In genomic region chr8:71709134-71709799, GRCm38 (mm10) we compare ENCODE assay signal across 8 mouse cellular contexts. TPM values are rescaled to one million over a fixed set of nuclear protein-coding genes. Genes with fewer than 3 reads are reported as not detected.
DNase-seq lines count a peak whose midpoint lies in the region; ATAC-seq and TF ChIP-seq lines count a peak whose summit lies in the region.

No protein-coding gene starts in this region.

- 40% methylated on average over 25 of the region's 25 CpGs for WGBS in neural tube, embryonic 11.5 days
- 44% methylated on average over 25 of the region's 25 CpGs for WGBS in forebrain, postnatal 0 days
- WGBS in limb, embryonic 15.5 days, result 35% methylated on average over 25 of the region's 25 CpGs
- WGBS in stomach, embryonic 14.5 days, result 41% methylated on average over 25 of the region's 25 CpGs

- no peak overlapping the region for H3K9ac ChIP-seq in neural tube, embryonic 11.5 days (ENCODE audit: low read length)
- no peak overlapping the region for H3K9ac ChIP-seq in forebrain, postnatal 0 days
- H3K9ac ChIP-seq in limb, embryonic 15.5 days, result no peak overlapping the region
- no peak overlapping the region for H3K9ac ChIP-seq in stomach, embryonic 14.5 days (replicated peaks; ENCODE audit: low read depth, low read length)

- H3K27me3 ChIP-seq in neural tube, embryonic 11.5 days (ENCODE audit: control insufficient read depth, insufficient read depth, low read length), result peaks cover 20% of the 10 kb centered on the region
- H3K27me3 ChIP-seq in forebrain, postnatal 0 days (ENCODE audit: insufficient read depth, low read length), result no peaks in the 10 kb centered on the region
- H3K27me3 ChIP-seq in limb, embryonic 15.5 days, result peaks cover 44% of the 10 kb centered on the region
- no peaks in the 10 kb centered on the region for H3K27me3 ChIP-seq in stomach, embryonic 14.5 days (ENCODE audit: control insufficient read depth, insufficient read depth, low read length)

- no peaks in the 10 kb centered on the region for H3K36me3 ChIP-seq in neural tube, embryonic 11.5 days (ENCODE audit: control insufficient read depth, insufficient read depth, low read length)
- peaks cover 45% of the 10 kb centered on the region for H3K36me3 ChIP-seq in forebrain, postnatal 0 days (ENCODE audit: insufficient read depth)
- no peaks in the 10 kb centered on the region for H3K36me3 ChIP-seq in limb, embryonic 15.5 days
- no peaks in the 10 kb centered on the region for H3K36me3 ChIP-seq in stomach, embryonic 14.5 days (ENCODE audit: control insufficient read depth, insufficient read depth, low read length)

- H3K4me1 ChIP-seq in neural tube, embryonic 11.5 days (ENCODE audit: control insufficient read depth, insufficient read depth, low read length), result no peaks in the 10 kb centered on the region
- no peaks in the 10 kb centered on the region; the same call in 1 of the 2 replicates for H3K4me1 ChIP-seq in forebrain, postnatal 0 days (ENCODE audit: insufficient read depth)
- peaks cover 9% of the 10 kb centered on the region; the same call in 1 of the 2 replicates for H3K4me1 ChIP-seq in limb, embryonic 15.5 days
- no peaks in the 10 kb centered on the region for H3K4me1 ChIP-seq in stomach, embryonic 14.5 days (ENCODE audit: control insufficient read depth, insufficient read depth, low read length)

- H3K4me2 ChIP-seq in neural tube, embryonic 11.5 days (ENCODE audit: low read depth), result no peak overlapping the region
- 0 out of 2 replicates have a peak overlapping the region, but pooled peaks have one; percentile 38 for H3K4me2 ChIP-seq in forebrain, postnatal 0 days (ENCODE audit: low read depth)
- H3K4me2 ChIP-seq in limb, embryonic 15.5 days, result peak overlapping the region; percentile 35
- peak overlapping the region; percentile 32; the same call in 1 of the 2 replicates for H3K4me2 ChIP-seq in stomach, embryonic 14.5 days (replicated peaks; ENCODE audit: low read depth, low read length)

- no peak for DNase-seq in neural tube, embryonic 11.5 days (ENCODE audit: low spot score)
- no peak for DNase-seq in neural tube, embryonic 10.5 days (ENCODE audit: extremely low spot score, low spot score)
- DNase-seq in forebrain, postnatal 0 days, result no peak
- DNase-seq in thymus, postnatal 10 days (ENCODE audit: low spot score in 2 of 2), result no peak
- no peak for DNase-seq in urinary bladder, adult 2 months (ENCODE audit: low spot score)
- DNase-seq in left cerebral cortex, postnatal 36 days (ENCODE audit: low spot score in 2 of 2), result no peak

- ATAC-seq in neural tube, embryonic 11.5 days (ENCODE audit: insufficient read depth, low FRiP score, low TSS enrichment), result peak; percentile 36; the same call in 1 of the 2 replicates
- peak; percentile 28 for ATAC-seq in forebrain, postnatal 0 days
- no peak for ATAC-seq in limb, embryonic 15.5 days (ENCODE audit: insufficient number of reproducible peaks, low FRiP score, low TSS enrichment, low read depth)
- ATAC-seq in stomach, embryonic 14.5 days (ENCODE audit: insufficient number of reproducible peaks, insufficient read depth, low FRiP score, low read depth), result no peak; the same call in 1 of the 2 replicates

- no peak overlapping the region for H3K27ac ChIP-seq in neural tube, embryonic 11.5 days (ENCODE audit: low read depth, low read length)
- no peak overlapping the region for H3K27ac ChIP-seq in forebrain, postnatal 0 days (ENCODE audit: low read depth, low read length)
- no peak overlapping the region for H3K27ac ChIP-seq in limb, embryonic 15.5 days
- H3K27ac ChIP-seq in stomach, embryonic 14.5 days (ENCODE audit: low read length), result no peak overlapping the region

- no peak for TF ChIP-seq CTCF in forebrain, postnatal 0 days (IDR thresholded peaks at IDR 0.05; ENCODE audit: low read depth)

- H3K4me3 ChIP-seq in neural tube, embryonic 11.5 days (ENCODE audit: low read depth, low read length), result no peak overlapping the region
- H3K4me3 ChIP-seq in forebrain, postnatal 0 days (ENCODE audit: low read depth, low read length), result no peak overlapping the region
- no peak overlapping the region for H3K4me3 ChIP-seq in limb, embryonic 15.5 days
- H3K4me3 ChIP-seq in stomach, embryonic 14.5 days (ENCODE audit: low read depth, low read length), result no peak overlapping the region

- H3K9me3 ChIP-seq in neural tube, embryonic 11.5 days (ENCODE audit: control insufficient read depth, low read length), result no peaks in the 10 kb centered on the region
- H3K9me3 ChIP-seq in forebrain, postnatal 0 days (ENCODE audit: low read length), result no peaks in the 10 kb centered on the region
- no peaks in the 10 kb centered on the region for H3K9me3 ChIP-seq in limb, embryonic 15.5 days
- H3K9me3 ChIP-seq in stomach, embryonic 14.5 days (ENCODE audit: control insufficient read depth, low read depth, low read length), result no peaks in the 10 kb centered on the region

- intact Hi-C loops in left cerebral cortex, postnatal 36 days (cut with DNase I), result loop anchor here (2.0 kb wide), 1 partner anchor 22 kb away; no protein-coding TSS in a partner anchor

RNA-seq across cellular contexts. Expression of gene B3gnt3, which starts 7.7 kb away (rescaled TPM):
- 0.33 and 0.59 TPM in 2 replicates for polyA plus RNA-seq in neural tube, embryonic 11.5 days (2014; fragmentation: Nextera tagmentation; extraction: Ambion mirVana)
- total RNA-seq in forebrain, postnatal 0 days (2014; rRNA removed), result 0.24 and 0.92 TPM in 2 replicates
- polyA plus RNA-seq in forebrain, postnatal 0 days (2015; fragmentation: Nextera tagmentation; extraction: Ambion mirVana), result 0.44 and 0.49 TPM in 2 replicates
- polyA plus RNA-seq in limb, embryonic 15.5 days (2015; fragmentation: Nextera tagmentation; extraction: Ambion mirVana), result 1.7 and 2.6 TPM in 2 replicates
- polyA plus RNA-seq in stomach, embryonic 14.5 days (2014; fragmentation: Nextera tagmentation; extraction: Ambion mirVana), result 4.7 and 5.4 TPM in 2 replicates
- 4.8 and 7.4 TPM in 2 replicates for polyA plus RNA-seq in urinary bladder, adult 2 months (2012; rRNA removed)
- under 1 TPM; 0.52 to 0.75 TPM for total RNA-seq in left cerebral cortex, postnatal 36 days (2021)

RNA-seq across cellular contexts. Expression of gene Fcho1, which starts 16.2 kb away (rescaled TPM):
- 12.3 and 12.4 TPM in 2 replicates for polyA plus RNA-seq in neural tube, embryonic 11.5 days (2014; fragmentation: Nextera tagmentation; extraction: Ambion mirVana)
- 97.2 and 101 TPM in 2 replicates for total RNA-seq in forebrain, postnatal 0 days (2014; rRNA removed)
- 62.4 and 68.7 TPM in 2 replicates for polyA plus RNA-seq in forebrain, postnatal 0 days (2015; fragmentation: Nextera tagmentation; extraction: Ambion mirVana)
- polyA plus RNA-seq in limb, embryonic 15.5 days (2015; fragmentation: Nextera tagmentation; extraction: Ambion mirVana), result 7.7 and 8.9 TPM in 2 replicates
- 5.5 and 7.4 TPM in 2 replicates for polyA plus RNA-seq in stomach, embryonic 14.5 days (2014; fragmentation: Nextera tagmentation; extraction: Ambion mirVana)
- polyA plus RNA-seq in urinary bladder, adult 2 months (2012; rRNA removed), result 4.5 and 5.3 TPM in 2 replicates
- total RNA-seq in left cerebral cortex, postnatal 36 days (2021), result 100 to 1,000 TPM; 156 to 193 TPM

RNA-seq across cellular contexts. Expression of gene Insl3, which starts 20.3 kb away (rescaled TPM):
- not detected in 2 replicates for polyA plus RNA-seq in neural tube, embryonic 11.5 days (2014; fragmentation: Nextera tagmentation; extraction: Ambion mirVana)
- 1.6 and 1.8 TPM in 2 replicates for total RNA-seq in forebrain, postnatal 0 days (2014; rRNA removed)
- 0.36 and 1.4 TPM in 2 replicates for polyA plus RNA-seq in forebrain, postnatal 0 days (2015; fragmentation: Nextera tagmentation; extraction: Ambion mirVana)
- 0.63 and 0.96 TPM in 2 replicates for polyA plus RNA-seq in limb, embryonic 15.5 days (2015; fragmentation: Nextera tagmentation; extraction: Ambion mirVana)
- 1.3 and 1.7 TPM in 2 replicates for polyA plus RNA-seq in stomach, embryonic 14.5 days (2014; fragmentation: Nextera tagmentation; extraction: Ambion mirVana)
- polyA plus RNA-seq in urinary bladder, adult 2 months (2012; rRNA removed), result 7.7 and 11.7 TPM in 2 replicates
- 1 to 10 TPM in 1 of 2 experiments, under 1 TPM in 1; 0.59 to 1.9 TPM for total RNA-seq in left cerebral cortex, postnatal 36 days (2021)

RNA-seq across cellular contexts. Expression of gene Jak3, which starts 33.2 kb away (rescaled TPM):
- polyA plus RNA-seq in neural tube, embryonic 11.5 days (2014; fragmentation: Nextera tagmentation; extraction: Ambion mirVana), result 1.6 and 2.0 TPM in 2 replicates
- 5.2 and 7.3 TPM in 2 replicates for total RNA-seq in forebrain, postnatal 0 days (2014; rRNA removed)
- polyA plus RNA-seq in forebrain, postnatal 0 days (2015; fragmentation: Nextera tagmentation; extraction: Ambion mirVana), result 2.8 and 4.4 TPM in 2 replicates
- 5.3 and 6.4 TPM in 2 replicates for polyA plus RNA-seq in limb, embryonic 15.5 days (2015; fragmentation: Nextera tagmentation; extraction: Ambion mirVana)
- polyA plus RNA-seq in stomach, embryonic 14.5 days (2014; fragmentation: Nextera tagmentation; extraction: Ambion mirVana), result 5.4 and 6.0 TPM in 2 replicates
- 14.9 and 17.1 TPM in 2 replicates for polyA plus RNA-seq in urinary bladder, adult 2 months (2012; rRNA removed)
- total RNA-seq in left cerebral cortex, postnatal 36 days (2021), result 1 to 10 TPM; 4.0 to 5.5 TPM

RNA-seq across cellular contexts. Expression of gene Unc13a, which starts 37.7 kb away (rescaled TPM):
- 6.5 and 7.7 TPM in 2 replicates for polyA plus RNA-seq in neural tube, embryonic 11.5 days (2014; fragmentation: Nextera tagmentation; extraction: Ambion mirVana)
- 84.8 and 89.2 TPM in 2 replicates for total RNA-seq in forebrain, postnatal 0 days (2014; rRNA removed)
- polyA plus RNA-seq in forebrain, postnatal 0 days (2015; fragmentation: Nextera tagmentation; extraction: Ambion mirVana), result 14.2 and 18.8 TPM in 2 replicates
- 0.69 and 0.76 TPM in 2 replicates for polyA plus RNA-seq in limb, embryonic 15.5 days (2015; fragmentation: Nextera tagmentation; extraction: Ambion mirVana)
- polyA plus RNA-seq in stomach, embryonic 14.5 days (2014; fragmentation: Nextera tagmentation; extraction: Ambion mirVana), result 1.4 and 1.7 TPM in 2 replicates
- polyA plus RNA-seq in urinary bladder, adult 2 months (2012; rRNA removed), result 0.44 and 0.47 TPM in 2 replicates
- 100 to 1,000 TPM; 278 to 328 TPM for total RNA-seq in left cerebral cortex, postnatal 36 days (2021)

Comparison
In these comparisons a context has a peak if more than half of its experiments do, and no peak if none do; other contexts are left out.
1. ATAC-seq: peak in neural tube, embryonic 11.5 days (single experiment) and forebrain, postnatal 0 days (single experiment); none in limb, embryonic 15.5 days (single experiment) and stomach, embryonic 14.5 days (single experiment).